Mouse (Mus musculus) yolk sac, embryonic 10.5 days (tissue): Measurements from ENCODE around the gene Atpaf2.

ENCODE experiments used
- DNase-seq: peaks from one replicate; pipeline ENCODE4 v3.0.0-alpha.2; 2017; ENCODE audit warnings: low spot score

Gene Atpaf2

GRCm38 (mm10) chr11:60396546-60396945, 21.7 kb downstream of the Atpaf2 start:
- DNase-seq = no peak

DNA sequence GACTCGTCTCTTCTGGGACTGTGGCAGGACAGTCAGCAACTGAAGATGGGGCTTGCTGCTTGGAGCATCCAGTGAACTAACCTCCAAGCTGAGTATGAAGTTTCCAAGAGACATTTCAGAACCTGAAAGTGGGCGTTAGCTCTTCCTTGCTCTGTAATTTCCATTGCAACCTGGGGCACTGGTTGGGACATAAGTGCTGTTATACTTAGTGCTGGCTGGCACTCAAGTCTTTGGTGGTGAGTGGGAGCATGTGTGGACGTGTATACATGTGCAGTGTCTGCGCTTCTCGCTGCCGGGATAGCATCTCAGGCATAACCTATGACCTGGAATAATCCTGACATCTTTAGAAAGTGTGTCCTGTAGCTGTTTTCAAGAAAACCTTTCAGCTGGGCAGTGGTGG, 26.9 kb downstream of the Atpaf2 start:
- DNase-seq = no peak

DNA sequence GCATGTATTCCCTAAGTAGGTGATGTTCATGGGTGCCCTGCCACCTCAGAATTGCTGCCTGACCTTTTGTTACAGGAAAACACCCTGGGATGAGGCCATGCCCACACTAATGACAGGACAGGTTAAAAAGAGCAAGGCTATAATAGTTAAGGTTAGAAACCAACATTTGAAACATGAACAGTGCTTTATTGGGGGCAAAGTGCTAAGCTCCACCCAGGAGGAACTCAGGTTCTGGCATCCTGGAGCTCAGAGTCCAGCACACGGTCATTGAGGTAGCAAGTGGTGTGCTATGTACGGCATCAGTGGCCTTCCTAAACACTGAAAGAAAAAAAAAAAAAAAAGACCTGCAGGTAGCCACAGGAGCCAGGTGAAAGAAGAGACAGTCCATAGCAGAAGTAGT, 30.3 kb downstream of the Atpaf2 start:
- no peak for DNase-seq

- no peak for DNase-seq
Measured at GRCm38 (mm10) chr11:60385946-60386345, 32.3 kb downstream of the Atpaf2 start.

DNA sequence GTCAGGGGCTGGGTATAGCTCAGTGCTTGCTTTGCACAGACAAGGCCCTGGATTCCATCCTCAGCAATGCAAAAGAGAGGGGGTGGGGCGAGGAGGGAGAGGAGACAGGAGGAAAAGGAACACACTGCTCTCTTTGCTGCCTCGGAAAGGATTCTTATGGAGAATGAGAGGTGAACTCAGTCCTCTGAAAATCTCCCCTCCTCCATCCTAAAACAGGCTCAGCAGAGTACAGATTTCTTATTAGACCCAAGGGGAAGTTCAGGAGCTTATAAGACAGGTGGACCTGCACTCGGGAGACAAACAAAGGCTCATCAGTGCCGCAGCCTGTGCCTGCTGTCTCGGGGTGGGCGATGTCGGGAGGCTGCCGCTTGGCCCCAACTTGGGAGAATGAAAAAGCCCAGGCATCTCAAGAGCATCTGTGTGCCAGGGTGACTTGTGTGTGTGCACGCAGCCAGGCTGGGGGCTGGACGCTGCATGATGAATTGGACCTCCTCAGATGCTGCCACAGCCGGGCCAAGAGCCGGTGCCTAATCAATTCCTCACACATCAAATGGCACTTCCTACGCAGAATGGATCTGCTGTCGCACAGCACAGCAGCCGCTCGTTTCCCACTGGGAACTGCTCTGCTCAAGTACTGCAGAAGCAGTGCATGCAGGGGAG, 33.4 kb downstream of the Atpaf2 start:
- DNase-seq = no peak

- no peak for DNase-seq
Measured at GRCm38 (mm10) chr11:60383518-60383917, 34.7 kb downstream of the Atpaf2 start.

DNA sequence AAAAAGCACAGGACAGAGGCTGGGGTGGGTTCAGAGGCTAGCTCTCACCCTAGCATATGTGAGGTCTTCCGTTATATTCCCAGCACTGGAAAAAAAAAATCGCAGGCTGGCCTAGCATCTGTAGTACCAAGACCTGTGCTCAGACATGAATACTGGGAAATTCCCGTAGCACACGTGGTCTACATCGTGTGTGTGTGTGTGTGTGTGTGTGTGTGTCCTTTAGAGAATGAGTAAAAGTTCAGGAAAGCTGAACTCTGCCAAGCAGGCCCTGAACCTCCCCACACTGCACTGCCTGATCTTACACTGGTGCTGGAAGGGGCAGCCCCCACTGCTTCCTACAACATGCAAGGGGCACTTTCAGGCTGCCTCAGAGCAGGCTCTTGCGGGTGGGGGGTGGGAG, 43.8 kb downstream of the Atpaf2 start:
- DNase-seq = no peak

DNA sequence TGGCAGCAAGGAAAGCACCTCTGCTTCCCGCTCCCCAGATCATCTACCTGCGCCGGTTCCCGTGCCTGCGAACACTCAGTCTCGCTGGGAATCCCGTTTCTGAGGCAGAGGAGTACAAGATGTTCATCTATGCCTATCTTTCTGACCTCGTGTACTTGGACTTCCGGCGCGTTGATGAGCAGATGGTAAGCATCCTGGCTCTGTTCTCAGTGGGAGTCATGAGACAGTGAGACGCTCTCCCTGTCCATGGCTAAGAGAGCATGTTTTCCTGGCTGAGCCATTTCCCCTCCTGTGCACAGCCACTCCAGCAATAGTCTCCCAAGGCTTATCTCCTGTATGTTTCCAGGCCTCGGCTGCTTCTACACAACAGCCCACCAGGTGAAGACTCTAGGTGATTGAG, 47.8 kb downstream of the Atpaf2 start:
- DNase-seq = no peak

- no peak for DNase-seq
Measured at GRCm38 (mm10) chr11:60369448-60369847, 48.8 kb downstream of the Atpaf2 start.

- no peak for DNase-seq
Measured at GRCm38 (mm10) chr11:60368909-60369308, 49.3 kb downstream of the Atpaf2 start.

DNA sequence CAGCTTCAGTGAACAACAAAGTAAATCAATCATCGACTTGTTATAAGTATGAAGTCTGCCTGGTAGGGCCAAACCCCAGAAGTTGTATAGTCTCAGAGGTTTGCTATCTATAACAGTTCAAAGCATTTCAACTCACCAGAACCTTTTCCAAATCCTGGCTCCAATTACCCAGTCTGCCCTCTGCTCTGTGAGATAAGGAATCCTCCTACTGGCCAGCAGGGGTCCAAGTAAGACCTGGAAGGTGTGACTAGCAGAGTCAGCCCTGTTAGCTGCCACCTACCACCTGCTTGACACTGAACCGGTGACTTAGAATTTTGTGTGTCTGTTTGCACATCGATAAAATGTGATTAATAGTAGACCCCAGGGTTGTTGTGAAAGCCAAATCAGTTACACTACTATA, 51.0 kb downstream of the Atpaf2 start:
- DNase-seq = no peak

- DNase-seq = peak; percentile 24
Measured at GRCm38 (mm10) chr11:60366239-60367019, 51.8 kb downstream of the Atpaf2 start.

DNA sequence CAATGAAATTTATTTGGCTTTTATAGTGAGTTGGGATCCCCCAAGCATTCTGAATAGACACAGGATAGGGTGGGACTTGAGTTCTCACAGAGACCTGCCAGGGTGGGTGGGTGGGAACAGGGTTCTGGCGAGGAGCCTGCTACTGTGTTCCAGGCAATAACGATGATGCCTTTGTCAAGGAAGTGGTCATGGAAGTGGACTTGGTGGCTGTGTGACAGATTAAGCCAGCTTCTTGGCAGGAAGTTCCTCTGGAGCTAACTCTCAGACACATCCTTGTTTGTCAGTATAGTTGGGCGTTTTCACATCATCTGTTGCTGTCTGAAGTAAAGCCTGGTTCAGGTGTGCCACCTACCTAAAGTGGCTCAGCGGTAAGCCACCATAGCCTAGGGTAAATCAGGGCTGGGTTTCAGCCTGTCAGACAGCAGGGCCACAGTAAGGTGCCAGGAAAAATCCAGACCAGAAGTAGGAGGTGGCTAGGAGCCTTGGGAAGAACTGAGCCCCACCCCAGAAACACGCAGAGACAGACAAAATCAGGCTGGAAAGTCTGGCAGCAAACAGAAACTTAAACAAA, 57.5 kb downstream of the Atpaf2 start:
- DNase-seq = no peak

DNA sequence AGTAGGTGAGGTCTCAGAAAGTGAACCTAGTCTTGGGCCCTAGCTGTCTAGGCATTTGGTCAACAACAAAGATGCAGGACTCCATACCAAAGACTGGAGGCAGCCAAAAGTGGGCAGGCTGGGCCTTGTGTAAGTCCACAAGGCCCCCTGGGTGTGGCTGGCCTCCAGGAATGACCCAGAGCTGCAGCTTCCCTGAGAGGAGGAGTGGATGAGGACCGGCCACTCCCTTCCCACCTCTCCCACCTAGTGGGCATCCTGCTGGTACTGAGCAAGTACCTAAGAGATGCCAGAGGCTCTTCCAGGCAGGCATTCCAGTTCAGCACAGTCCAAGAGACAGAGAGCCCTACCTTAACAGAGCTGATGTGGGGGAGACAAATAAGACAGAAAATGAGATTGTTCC, 58.3 kb downstream of the Atpaf2 start:
- no peak for DNase-seq

GRCm38 (mm10) chr11:60359138-60359537, 59.1 kb downstream of the Atpaf2 start:
- DNase-seq = no peak

- no peak for DNase-seq
Measured at GRCm38 (mm10) chr11:60358548-60358947, 59.7 kb downstream of the Atpaf2 start.

DNA sequence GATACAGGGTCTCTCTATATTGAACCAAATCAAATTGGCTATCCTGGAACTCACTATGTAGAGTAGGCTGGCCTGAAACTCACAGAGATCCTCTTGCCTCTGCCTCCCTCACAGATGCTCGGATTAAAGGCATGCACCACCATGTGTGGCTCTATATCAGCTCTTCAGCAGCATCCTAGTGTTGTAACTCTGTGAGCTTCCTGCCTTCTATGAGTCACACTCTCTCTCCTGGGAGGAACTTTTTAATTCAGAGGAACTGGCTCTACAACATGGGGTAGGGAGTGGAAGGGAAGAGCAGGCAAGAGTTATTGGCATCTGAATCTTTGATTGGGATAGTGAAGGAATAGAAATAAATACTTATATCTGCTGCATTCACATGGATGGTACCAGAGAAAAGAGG, 61.1 kb downstream of the Atpaf2 start:
- DNase-seq = no peak

- peak; percentile 52 for DNase-seq
Measured at GRCm38 (mm10) chr11:60355952-60356351, 62.3 kb downstream of the Atpaf2 start.

GRCm38 (mm10) chr11:60352559-60353411, 65.5 kb downstream of the Atpaf2 start, which contains the start of the genes Tom1l2 and Drc3:
Tom1l2 (minus strand) TSS chr11:60352905.
Drc3 (plus strand) TSS chr11:60353329.
- DNase-seq = peak; percentile 100

- DNase-seq = no peak
Measured at GRCm38 (mm10) chr11:60351925-60352371, 66.3 kb downstream of the Atpaf2 start.

DNA sequence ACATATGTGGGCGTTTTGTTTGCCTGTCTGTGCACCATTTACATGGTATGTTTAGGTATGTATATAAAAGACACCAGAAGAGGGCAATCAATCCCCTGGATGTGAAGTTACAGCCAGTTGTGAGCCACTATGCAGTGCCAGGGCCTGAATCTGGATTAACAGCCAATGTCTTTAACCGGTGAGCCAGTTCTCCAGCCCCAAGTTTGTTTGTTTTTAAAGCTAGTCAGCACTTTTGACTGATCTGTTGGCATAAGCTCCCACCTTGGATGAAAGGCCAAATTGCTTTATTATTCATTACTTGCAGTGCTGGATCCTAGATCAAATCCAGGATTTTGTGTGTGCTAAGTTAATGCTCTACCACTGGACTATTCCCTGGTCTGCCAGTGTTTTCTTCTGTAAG, 66.9 kb downstream of the Atpaf2 start:
- no peak for DNase-seq
